Mouse (Mus musculus) stomach, adult 2 months (tissue): ENCODE data around the gene Ddx58. TPM values are rescaled to one million over a fixed set of nuclear protein-coding genes. Genes with fewer than 3 reads are reported as not detected.

Source experiments
- polyA plus RNA-seq: library from polyadenylated mRNA; depleted of rRNA; stranded (reverse); fragments of >200 nt; gene quantifications from 2 replicates; pipeline ENCODE4 v1.2.3, GENCODE M21; 2012; rRNA removed

Ddx58 gene
- polyA plus RNA-seq, result 1.5 and 2.5 TPM in 2 replicates

GRCm38 (mm10) chr4:40239409-40240271, at the start of gene Ddx58:
Gene Ddx58 (minus strand): TSS chr4:40239828.

GRCm38 (mm10) chr4:40279276-40279900, 39.8 kb upstream of the Ddx58 start, which contains the start of gene Ndufb6:
Gene Ndufb6 (minus strand): TSS chr4:40279421.

GRCm38 (mm10) chr4:40269430-40270032, 29.9 kb upstream of the Ddx58 start, which contains the start of the genes Smim27 and Topors:
Gene Smim27 (plus strand): TSS chr4:40269579.
Gene Topors (minus strand): TSS chr4:40269850.

Other genes with a start within 250 kb of the Ddx58 start
- 11.1 and 11.8 TPM in 2 replicates for gene Aco1, start 96.7 kb downstream of the Ddx58 start, polyA plus RNA-seq
- gene Smim27, start 29.8 kb upstream of the Ddx58 start, polyA plus RNA-seq, result 9.3 and 9.8 TPM in 2 replicates
- 1.1 and 1.2 TPM in 2 replicates for gene Topors, start 30.0 kb upstream of the Ddx58 start, polyA plus RNA-seq
- 33.0 and 37.4 TPM in 2 replicates for gene Ndufb6, start 39.6 kb upstream of the Ddx58 start, polyA plus RNA-seq
- gene Tmem215, start 232.4 kb upstream of the Ddx58 start, polyA plus RNA-seq, result 0.13 and 0.34 TPM in 2 replicates